Mouse (Mus musculus): ENCODE results near the gene Sv2b.

GRCm38 (mm10) chr7:75328721-75329362, 19.8 kb upstream of the Sv2b start:
- TF ChIP-seq POLR2A (IDR thresholded peaks at IDR 0.05; ENCODE audit: borderline replicate concordance, extremely low read depth, low read depth, low read length) = no peak
- no peak for TF ChIP-seq CTCF (IDR thresholded peaks at IDR 0.05; ENCODE audit: insufficient read depth, low read length)
